Mouse (Mus musculus) CD8-positive naive resting alpha-beta T cell, adult 57 days (primary cell): ENCODE measurements around the gene Gm20388. TPM values are rescaled to one million over a fixed set of nuclear protein-coding genes. Genes with fewer than 3 reads are reported as not detected.

Experiments used
- total RNA-seq: library from RNA; stranded (reverse); gene quantifications from one replicate; pipeline ENCODE4 v1.2.4, GENCODE M21; 2023

The Gm20388 gene
- total RNA-seq, 1 experiment from 2014 or later, result 14.0 TPM

DNA sequence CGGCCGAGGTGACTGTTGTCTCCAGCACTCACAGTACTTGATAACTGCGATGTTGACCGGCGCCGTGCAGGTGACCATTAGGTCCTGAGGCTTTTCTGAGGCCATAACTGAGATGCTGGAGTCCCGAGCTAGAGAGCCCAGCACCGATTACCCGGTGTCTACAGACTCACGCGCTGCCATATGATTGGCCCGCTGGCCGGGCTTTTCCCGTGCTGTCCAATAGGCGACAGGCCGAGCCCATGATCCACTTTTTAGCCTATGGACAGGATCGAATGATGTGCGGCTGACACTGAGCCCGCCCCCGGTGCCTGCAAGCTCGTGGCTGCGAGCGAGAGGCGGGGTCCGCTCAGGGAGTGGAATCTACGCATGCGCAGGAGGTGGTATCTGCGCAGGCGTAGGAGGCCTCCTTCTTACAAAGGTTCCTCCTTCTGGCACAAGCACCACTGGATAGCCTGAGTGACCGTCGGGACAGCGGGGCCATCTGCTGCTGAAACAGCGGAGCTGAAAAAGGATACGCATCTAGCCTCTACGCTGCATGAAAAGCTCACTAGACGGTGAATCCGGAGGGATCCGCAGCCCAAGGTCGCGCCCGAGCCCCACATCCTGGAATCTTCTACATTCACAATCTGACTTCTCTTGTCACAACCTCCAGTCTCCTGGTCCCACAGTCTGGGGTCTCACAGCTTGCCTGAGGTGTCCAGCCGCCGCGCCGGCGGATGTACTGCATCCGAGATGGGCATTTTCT lies 2532.8 kb downstream of the Gm20388 start, which contains the start of gene Mvd:
TSS of gene Mvd (minus strand) at position 161 of the 745 bp plus-strand sequence.

GRCm38 (mm10) chr8:122460524-122461472 lies 2550.2 kb downstream of the Gm20388 start, which contains the start of gene Snai3:
Gene Snai3, minus strand, starts transcription at chr8:122460733.

DNA sequence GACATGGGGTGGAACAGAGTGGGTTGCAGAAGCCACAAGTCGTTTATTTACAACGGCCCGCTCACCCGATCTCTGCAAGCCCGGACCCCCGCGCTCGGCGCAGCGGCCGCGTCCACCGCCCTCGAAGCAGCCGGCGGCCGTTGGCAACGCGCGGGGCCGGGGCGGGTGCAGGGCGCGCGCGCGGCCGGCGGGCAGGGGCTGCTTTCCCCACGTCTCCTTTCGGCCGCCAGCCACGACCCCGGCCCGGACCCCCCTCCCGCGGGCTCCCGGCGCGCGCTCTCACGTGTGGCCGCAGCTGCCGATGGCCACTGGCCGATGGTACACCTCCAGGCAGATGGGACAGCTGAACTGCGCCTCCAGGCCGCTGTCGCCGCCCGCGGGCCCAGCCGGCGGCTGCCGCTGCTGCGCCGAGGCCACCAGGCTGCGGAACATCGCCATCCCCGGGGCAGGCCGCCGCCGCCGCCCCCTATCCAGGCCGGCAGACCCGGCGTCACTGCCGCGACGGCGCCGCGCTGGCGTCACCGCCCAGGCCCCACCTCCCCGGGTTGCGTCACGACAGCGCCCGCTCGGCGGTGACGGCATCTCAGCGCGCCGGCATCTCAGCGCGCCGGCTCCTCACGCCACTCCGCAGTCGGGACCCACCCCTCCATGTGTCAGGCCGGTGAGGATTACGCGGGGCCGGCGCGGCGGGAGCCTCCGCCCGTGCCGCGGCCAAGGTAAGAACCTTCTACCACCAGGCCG lies 2565.1 kb downstream of the Gm20388 start, which contains the start of the genes Rnf166 and Ctu2:
TSS of gene Rnf166 (minus strand) at position 485 of the 741 bp plus-strand sequence.
TSS of gene Ctu2 (plus strand) at position 564 of the 741 bp plus-strand sequence.

GRCm38 (mm10) chr8:122551265-122552051 lies 2640.8 kb downstream of the Gm20388 start, which contains the start of gene Piezo1:
Gene Piezo1, minus strand, starts transcription at chr8:122551329.

DNA sequence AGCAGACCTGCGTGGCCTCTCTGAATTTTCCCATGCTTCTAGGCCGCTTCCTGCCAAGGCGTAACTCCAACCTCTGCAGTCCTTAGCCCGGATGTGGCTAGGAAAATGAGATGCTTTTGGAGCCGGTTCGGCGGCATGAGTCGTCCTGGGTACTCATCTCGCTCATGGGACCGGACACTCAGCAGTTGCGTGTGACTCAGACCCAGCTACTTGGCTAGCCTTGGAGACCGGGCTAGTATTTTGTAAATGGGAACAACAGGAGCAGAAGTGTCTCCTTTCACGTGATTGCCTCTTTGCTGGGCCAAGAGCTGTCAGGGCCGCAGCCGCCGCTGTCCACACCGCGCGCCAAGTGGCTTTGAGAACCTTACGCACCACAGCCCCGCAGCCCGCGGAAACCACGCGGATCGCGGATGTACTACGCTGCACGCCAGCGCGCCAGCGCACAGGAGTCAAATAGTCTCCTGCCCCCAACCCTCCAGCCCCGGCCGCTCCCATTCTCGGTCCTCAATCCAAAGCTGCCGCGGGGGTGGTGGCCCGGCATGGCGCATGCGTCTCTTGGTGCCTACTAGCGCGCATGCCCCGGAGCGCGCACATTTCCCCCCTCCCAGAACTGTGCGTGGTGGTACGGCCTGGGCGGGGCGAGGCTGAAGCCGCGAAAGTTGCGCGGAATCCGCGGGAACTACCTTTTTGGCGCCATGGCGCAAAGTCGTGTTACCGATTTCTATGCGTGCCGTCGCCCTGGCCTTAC lies 2656.9 kb downstream of the Gm20388 start, which contains the start of gene Cdt1:
TSS of gene Cdt1 (plus strand) at position 655 of the 748 bp plus-strand sequence.

GRCm38 (mm10) chr8:122576648-122577022 lies 2666.0 kb downstream of the Gm20388 start, which contains the start of gene Aprt:
Gene Aprt, minus strand, starts transcription at chr8:122576909.

DNA sequence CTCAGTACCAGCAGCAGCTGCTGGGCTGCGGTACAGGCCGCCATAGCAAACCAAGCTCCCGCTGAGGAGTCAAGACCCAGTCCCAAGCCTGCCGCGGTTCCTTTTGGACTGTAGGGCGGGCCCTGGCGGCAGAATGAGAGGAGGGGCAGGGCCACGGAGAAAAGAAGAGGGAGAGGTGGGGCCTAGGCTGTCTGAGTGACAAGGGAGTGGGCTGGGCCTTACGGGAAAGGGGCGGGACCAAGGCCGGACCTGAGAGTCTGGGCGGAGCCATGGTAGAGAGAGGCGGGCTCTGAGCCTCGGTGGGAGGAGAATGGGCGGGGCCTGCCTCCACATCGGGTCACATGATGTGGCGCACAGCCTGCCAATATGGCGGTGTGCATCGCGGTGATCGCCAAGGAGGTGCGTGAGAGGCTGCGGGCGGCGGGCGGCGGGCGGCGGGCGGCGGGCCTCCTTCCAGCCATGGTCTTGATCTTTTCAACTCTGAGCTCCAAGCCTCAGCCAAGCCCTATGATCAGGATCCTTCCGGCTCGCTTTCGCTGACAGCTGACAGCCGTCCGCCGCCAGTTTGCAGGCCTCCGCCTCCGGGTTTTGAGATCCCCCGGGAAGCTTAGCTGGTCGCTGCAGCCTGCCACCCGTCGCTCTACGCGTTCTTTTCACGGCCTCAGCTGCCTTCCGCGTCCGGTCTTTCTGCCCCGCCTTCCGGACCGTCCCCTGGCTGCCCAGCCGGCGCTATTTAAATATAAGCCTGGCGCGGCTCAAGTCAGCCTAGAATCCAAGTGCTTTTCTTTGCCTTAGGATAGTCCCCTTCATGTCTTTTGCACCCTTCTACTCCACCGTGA lies 2700.9 kb downstream of the Gm20388 start, which contains the start of the genes Galns and Trappc2l:
TSS of gene Galns (minus strand) at position 169 of the 839 bp plus-strand sequence.
TSS of gene Trappc2l (plus strand) at position 346 of the 839 bp plus-strand sequence.

DNA sequence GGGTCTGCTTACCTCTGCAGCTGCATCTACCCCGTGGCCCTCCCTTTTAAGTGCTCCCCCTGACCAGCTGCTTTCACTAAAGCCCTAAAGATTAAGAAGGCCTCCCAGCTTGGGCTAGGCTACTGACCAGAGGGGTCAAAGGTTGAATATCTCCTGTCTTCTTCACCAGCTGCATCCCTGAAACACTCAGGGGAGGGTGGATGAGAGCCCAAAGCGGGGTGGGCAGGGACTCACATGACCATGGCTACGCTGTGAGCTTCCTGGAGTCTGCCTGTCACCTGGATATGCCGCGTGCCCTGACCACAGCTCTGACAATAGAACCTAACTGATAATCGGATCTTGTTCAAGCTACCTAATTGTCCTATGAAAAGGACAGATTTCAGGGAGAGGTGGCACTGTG lies 2712.1 kb downstream of the Gm20388 start, which contains the start of gene Pabpn1l:
TSS of gene Pabpn1l (minus strand) at position 13 of the 400 bp plus-strand sequence.

GRCm38 (mm10) chr8:122699005-122699492 lies 2788.4 kb downstream of the Gm20388 start, which contains the start of gene Cbfa2t3:
Gene Cbfa2t3, minus strand, starts transcription at chr8:122699109.

DNA sequence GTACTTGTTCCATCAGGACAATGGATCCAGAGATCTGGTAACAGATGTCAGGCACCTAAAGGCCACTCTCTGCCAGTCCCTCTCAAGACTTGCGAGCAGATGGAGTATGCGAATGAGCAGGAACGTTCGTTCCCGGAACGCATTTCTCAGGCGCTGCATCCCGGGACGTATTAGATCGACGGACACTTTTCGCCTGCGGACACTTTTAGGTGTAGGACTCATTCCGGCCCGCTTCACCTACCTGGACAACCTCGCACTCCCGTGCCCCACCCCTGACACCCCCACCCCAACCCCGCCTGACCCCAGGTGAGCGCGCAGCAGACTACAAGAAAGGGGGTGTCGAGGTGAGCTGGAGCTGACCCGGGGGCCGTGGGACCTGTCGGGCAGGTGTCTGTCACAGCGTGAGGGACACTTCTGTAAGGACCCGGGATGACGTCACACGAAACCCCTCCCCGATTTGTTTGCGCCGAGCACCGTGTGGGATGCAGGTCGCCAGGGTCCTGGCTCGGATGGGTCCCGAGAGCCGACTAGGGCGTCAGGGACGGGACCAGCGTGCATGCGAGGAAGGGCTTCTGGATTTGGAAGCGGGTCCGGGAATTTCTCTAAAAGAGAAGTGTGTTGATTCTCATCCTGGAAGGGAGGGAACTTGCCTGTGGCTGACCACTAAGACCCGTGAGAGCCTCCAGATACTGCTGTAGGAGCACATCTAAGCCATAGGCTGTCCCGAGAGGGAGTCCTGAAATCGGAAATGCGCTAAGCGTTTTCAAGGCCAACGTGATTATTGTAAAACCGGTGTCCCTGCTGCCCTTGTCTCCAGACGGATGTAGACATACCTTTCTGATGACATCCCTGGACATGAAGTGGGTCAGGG lies 2864.9 kb downstream of the Gm20388 start, which contains the start of gene Acsf3:
TSS of gene Acsf3 (plus strand) at position 202 of the 871 bp plus-strand sequence.

GRCm38 (mm10) chr8:122847829-122848561 lies 2937.4 kb downstream of the Gm20388 start, which contains the start of gene Cdh15:
Gene Cdh15, plus strand, starts transcription at chr8:122847966.

DNA sequence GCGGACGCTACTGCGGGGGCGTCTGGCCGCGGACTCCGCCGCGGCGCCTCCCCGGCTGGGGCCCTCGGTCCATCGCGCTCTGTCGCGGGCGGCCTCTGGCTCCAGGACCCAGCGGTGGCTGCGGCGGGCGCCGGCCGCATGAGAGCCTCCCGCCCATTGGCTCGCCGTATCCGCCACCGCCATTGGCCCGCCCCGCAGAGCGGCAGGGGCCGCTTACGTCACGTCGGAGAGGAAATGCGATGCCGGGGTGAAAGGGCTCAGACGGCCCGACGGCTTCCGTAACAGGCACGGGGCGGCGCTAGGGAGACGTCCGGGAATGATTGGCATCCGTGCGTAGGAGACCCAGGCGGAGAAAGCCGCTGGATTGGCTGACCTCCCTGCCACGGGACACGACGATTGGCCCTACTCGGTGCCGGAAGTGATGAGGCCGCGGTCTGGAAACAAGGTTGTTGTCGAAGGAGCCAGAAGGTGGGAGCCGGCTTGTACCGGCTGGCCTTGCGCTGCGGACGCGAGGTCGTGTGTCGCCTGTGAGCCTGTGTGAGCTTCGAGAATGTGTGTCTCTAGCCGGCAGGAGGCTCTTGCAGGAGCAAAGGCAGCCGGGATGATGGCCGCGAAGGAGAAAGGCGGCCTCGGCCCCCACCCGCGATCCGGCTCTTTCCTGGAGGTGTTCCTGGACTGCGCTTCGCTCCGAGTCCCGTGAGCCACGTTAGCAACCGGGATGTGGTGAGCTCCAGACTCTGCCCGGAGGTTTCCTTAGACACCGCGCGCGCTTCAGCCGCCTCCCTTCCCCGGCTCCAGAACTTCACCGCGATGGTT lies 3131.7 kb downstream of the Gm20388 start, which contains the start of gene Ankrd11:
TSS of gene Ankrd11 (minus strand) at position 120 of the 816 bp plus-strand sequence.

DNA sequence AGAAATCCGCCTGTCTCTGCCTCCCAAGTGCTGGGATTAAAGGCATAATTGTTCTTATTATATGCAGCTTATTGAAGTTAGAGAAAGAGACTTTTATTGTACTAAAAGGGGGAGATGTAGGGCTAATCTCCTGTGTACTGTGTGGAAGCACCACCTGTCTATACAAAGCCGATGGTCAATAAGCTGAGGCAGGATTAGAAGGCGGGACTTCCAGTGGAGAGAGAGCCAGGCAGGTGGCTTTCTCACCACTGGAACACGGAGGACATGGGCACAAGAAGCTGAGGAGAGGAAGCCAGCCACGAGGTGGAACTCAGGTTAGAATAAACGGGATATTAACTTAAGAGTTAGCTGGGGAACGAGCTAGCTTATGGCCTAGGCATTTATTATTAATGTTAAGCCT lies 3152.1 kb downstream of the Gm20388 start, which contains the start of gene Spg7:
TSS of gene Spg7 (plus strand) at position 222 of the 400 bp plus-strand sequence.

GRCm38 (mm10) chr8:123101735-123102685 lies 3191.4 kb downstream of the Gm20388 start, which contains the start of gene Rpl13:
Gene Rpl13, plus strand, starts transcription at chr8:123102350.

